Mouse (Mus musculus): ENCODE measurements around the gene 1700020L24Rik. TPM values are rescaled to one million over a fixed set of nuclear protein-coding genes. Genes with fewer than 3 reads are reported as not detected.

The 1700020L24Rik gene
- polyA plus RNA-seq, 1 experiment = 0.11 TPM

DNA sequence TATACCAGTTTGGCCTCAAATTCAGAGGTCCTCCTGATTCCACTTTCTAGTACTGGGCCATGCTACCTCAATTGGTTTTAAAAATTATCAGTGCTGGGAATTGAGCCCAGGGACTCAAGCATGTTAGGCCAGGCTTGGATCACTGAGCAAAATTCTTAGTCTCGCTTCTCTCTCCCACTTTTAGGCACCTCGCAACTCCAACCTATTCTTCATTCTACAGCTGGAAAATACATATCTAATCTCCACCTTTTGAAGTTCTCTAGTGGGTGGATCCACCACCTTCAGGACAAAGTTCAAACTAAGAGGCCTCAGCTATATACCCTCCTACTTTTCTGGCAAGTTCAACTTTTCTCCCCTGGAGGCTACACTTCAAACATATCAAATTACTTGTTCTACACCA is 34.3 kb downstream of the 1700020L24Rik start:
- TF ChIP-seq CTCF (conservative IDR thresholded peaks at IDR 0.05; ENCODE audit: insufficient read depth, insufficient read length, low read depth, low read length) (no peak), POLR2A (IDR thresholded peaks at IDR 0.05; ENCODE audit: low read depth, low read length) (no peak)
- Histone ChIP-seq H3K36me3 (ENCODE audit: control insufficient read depth, insufficient read depth, low read length) (no peaks in the 10 kb centered on the region), H3K27ac (ENCODE audit: insufficient read depth, low read depth, low read length) (peak overlapping the region; percentile 92), H3K4me1 (ENCODE audit: control insufficient read depth, insufficient read depth, low read length) (peaks cover 14% of the 10 kb centered on the region), H3K27me3 (replicated peaks; ENCODE audit: control insufficient read depth, insufficient read depth, low read length) (no peaks in the 10 kb centered on the region), H3K4me3 (ENCODE audit: insufficient read depth, low read depth, low read length) (no peak overlapping the region)
- peak; percentile 30 for DNase-seq
- WGBS = 90% methylated on average over 2 of the region's 2 CpGs

DNA sequence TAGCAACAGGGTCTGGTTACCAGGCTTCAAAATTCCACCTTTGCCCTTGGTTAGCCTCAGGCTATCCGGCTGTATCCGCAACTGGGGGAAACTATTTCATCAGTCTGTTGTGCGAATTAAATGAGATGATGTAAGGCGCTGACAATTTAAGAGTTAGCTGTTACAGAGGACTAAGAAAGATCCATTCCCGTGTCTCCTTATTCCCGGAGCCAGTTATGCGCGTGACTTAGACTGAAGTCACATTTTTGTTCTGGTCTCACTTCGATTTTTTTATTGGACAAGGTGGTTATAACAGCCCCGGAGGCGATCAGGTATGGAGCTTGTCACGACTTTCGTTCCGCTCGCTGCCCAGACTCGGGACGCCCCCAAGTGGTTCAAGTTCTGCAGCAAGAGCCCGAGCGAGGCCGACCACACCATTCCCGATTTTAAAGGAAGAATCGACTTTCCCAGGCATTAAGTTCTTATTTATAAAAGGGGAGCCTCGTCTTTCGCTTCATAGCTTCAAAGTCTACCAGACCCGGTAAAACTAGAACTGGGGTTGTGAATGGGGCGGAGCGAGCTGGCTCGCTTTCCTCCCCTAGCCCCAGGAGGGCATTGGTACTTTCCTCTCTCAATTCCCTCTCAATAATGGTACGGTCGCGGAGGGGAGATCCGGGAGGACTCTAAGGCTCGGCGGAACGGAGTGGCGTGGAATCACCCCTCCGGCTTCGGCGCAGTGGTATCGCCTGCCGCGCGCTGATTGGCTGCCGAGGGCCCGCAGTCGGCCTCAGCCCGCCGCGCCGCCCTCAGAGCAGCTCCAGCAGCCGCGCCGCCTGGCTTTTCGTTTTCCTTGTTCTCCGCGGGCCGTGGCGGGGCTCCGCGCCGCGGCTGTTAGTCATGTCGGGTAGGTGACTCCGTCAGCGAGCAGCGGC is 35.1 kb downstream of the 1700020L24Rik start, which contains the start of gene Taf15:
TSS of gene Taf15 (plus strand) at position 763 of the 911 bp plus-strand sequence.
- TF ChIP-seq POLR2A (IDR thresholded peaks at IDR 0.05; ENCODE audit: low read depth, low read length) (peak; percentile 32), CTCF (conservative IDR thresholded peaks at IDR 0.05; ENCODE audit: insufficient read depth, insufficient read length, low read depth, low read length) (peak; percentile 65)
- WGBS = under 1% methylated on average over 66 of the region's 66 CpGs

DNA sequence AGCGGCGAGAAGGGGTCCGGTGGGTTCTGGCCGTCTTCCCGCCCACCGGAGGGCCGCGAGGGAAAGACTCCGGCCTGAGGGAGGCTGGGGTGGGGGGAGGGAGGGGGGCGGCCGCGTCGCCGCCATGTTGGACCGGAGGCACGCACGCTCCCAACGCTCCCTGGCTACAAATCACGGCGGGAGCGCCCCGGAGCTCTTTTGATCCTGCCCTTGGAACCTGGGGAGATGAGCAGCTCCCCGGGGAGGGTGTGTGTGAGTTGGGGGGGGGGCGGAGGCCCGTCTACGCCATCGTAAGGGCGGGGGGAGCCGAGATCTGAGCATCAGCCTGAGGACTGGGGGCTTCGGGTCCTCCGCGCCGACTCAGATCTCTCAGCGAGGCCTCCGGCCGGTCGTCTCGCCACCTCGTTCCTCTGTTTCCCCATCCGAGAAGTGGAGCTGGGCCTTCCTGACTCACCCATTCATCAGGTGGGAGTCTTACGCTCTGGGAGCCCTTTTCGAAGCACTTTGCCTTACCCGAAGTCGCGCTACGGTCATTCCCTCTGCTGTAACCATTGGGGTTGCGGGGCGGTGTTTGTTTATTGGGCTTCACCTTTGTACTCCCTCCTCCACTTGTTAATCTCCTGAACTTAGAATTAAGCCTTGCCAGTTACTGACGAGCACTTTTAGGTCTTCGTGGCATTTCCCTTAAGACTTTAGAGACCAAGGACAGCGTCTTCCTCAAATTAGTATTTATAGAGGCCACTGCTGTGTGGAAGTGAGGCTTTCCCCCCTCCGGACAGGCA is 35.9 kb downstream of the 1700020L24Rik start:
- 0% methylated on average over 51 of the region's 52 CpGs for WGBS
- TF ChIP-seq POLR2A (IDR thresholded peaks at IDR 0.05; ENCODE audit: low read depth, low read length) (no peak), CTCF (conservative IDR thresholded peaks at IDR 0.05; ENCODE audit: insufficient read depth, insufficient read length, low read depth, low read length) (no peak)
- Histone ChIP-seq H3K36me3 (ENCODE audit: control insufficient read depth, insufficient read depth, low read length) (no peaks in the 10 kb centered on the region), H3K4me3 (ENCODE audit: insufficient read depth, low read depth, low read length) (peak overlapping the region; percentile 96), H3K27me3 (replicated peaks; ENCODE audit: control insufficient read depth, insufficient read depth, low read length) (no peaks in the 10 kb centered on the region), H3K27ac (ENCODE audit: insufficient read depth, low read depth, low read length) (peak overlapping the region; percentile 85), H3K4me1 (ENCODE audit: control insufficient read depth, insufficient read depth, low read length) (peaks cover 14% of the 10 kb centered on the region)
- peak; percentile 76 for DNase-seq

More for the DNA sequence above, 35.1 kb downstream of the 1700020L24Rik start, which contains the start of gene Taf15:
- no peaks in the 10 kb centered on the region for H3K36me3 ChIP-seq (ENCODE audit: control insufficient read depth, insufficient read depth, low read length)
- peak within 1 kb of the TSS; percentile 92 for H3K27ac ChIP-seq (ENCODE audit: insufficient read depth, low read depth, low read length)
- H3K27me3 ChIP-seq (replicated peaks; ENCODE audit: control insufficient read depth, insufficient read depth, low read length) = no peaks in the 10 kb centered on the region
- DNase-seq = peak; percentile 99
- peaks cover 14% of the 10 kb centered on the region for H3K4me1 ChIP-seq (ENCODE audit: control insufficient read depth, insufficient read depth, low read length)
- peak within 1 kb of the TSS; percentile 96 for H3K4me3 ChIP-seq (ENCODE audit: insufficient read depth, low read depth, low read length)

Other genes with a start within 250 kb of the 1700020L24Rik start
- 0.72 TPM in 2 replicates for gene Slfn3, start 246.3 kb upstream of the 1700020L24Rik start, polyA plus RNA-seq (2012; rRNA removed)
- 0.03 TPM in 1 of 2 replicates, not detected in the other for gene Slfn14, start 151.0 kb upstream of the 1700020L24Rik start, polyA plus RNA-seq (2012; rRNA removed)
- 34.9 and 37.4 TPM in 2 replicates for gene Ap2b1, start 138.7 kb upstream of the 1700020L24Rik start, polyA plus RNA-seq (2012; rRNA removed)
- 11.4 and 11.8 TPM in 2 replicates for gene Pex12, start 135.1 kb upstream of the 1700020L24Rik start, polyA plus RNA-seq (2012; rRNA removed)
- 1.4 and 1.8 TPM in 2 replicates for gene Rasl10b, start 28.5 kb upstream of the 1700020L24Rik start, polyA plus RNA-seq (2012; rRNA removed)
- gene Gas2l2, start 8.2 kb upstream of the 1700020L24Rik start, polyA plus RNA-seq (2012; rRNA removed) = not detected in 2 replicates
- gene Mmp28, start 25.4 kb downstream of the 1700020L24Rik start, polyA plus RNA-seq (2012; rRNA removed) = 4.3 TPM in 2 replicates
- gene Taf15, start 35.4 kb downstream of the 1700020L24Rik start, polyA plus RNA-seq (2012; rRNA removed) = 7.2 and 13.8 TPM in 2 replicates
- 0.03 TPM in 1 of 2 replicates, not detected in the other for gene Heatr9, start 84.5 kb downstream of the 1700020L24Rik start, polyA plus RNA-seq (2012; rRNA removed)
- gene Ccl5, start 92.8 kb downstream of the 1700020L24Rik start, polyA plus RNA-seq (2012; rRNA removed) = 11.5 and 70.3 TPM in 2 replicates
- gene Ccl9, start 141.0 kb downstream of the 1700020L24Rik start, polyA plus RNA-seq (2012; rRNA removed) = 0.92 and 1.7 TPM in 2 replicates
- gene Ccl6, start 155.4 kb downstream of the 1700020L24Rik start, polyA plus RNA-seq (2012; rRNA removed) = 3.9 and 6.2 TPM in 2 replicates
- gene Rpl9-ps1, start 207.9 kb downstream of the 1700020L24Rik start, polyA plus RNA-seq (2012; rRNA removed) = not detected in 2 replicates
- 1.6 and 1.8 TPM in 2 replicates for gene Ccl3, start 211.7 kb downstream of the 1700020L24Rik start, polyA plus RNA-seq (2012; rRNA removed)
- 1.3 and 2.0 TPM in 2 replicates for gene Ccl4, start 224.9 kb downstream of the 1700020L24Rik start, polyA plus RNA-seq (2012; rRNA removed)